Mouse (Mus musculus): ENCODE data around the gene Tgfb1i1.
A peak's percentile ranks its signal among the peaks of the same experiment; 100 is the strongest.

Gene Tgfb1i1

GRCm38 (mm10) chr7:128244410-128245025, 2.1 kb upstream of the Tgfb1i1 start:
- DNase-seq (ENCODE audit: low spot score in 2 of 2) = no peak

DNA sequence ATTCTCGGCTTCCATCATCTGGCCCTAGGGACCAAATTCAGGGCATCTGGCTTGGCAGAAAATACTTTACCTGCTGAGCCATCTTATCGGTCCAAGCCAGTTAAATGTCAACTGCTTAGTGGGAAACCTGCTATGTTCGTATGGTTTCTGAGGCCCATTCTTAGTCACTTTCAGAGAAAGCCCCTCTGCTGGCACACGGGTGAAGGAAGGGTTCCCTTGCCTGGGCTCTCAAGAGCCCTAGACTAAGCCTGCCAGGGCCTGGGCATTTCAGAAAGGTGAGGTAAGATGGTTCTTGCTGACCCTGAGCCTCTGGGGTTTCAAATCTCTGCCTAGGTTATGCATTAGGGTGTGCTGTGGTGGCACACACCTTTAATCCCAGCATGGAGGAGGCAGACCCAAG, 1.1 kb upstream of the Tgfb1i1 start:
- no peak for DNase-seq (ENCODE audit: low spot score in 2 of 2)

DNA sequence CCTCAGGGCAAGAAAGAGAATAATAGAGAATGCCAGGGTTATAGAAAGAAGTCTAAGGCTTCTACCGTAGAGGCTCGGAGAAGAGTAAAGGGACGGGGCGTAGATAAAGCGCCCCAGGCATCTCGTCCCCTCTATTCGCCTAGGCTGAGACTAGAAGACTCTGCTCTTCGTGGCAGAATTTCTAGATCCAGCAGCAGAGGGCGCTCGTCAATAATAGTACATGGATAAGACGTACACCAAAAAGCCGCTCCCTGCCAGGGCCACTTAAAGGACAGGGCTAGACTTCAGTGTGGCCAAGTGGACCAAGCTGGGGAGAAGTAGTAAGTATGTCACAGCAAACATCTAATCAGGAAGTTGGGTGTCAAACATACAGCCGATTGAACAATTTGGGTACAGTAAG, 831 bp downstream of the Tgfb1i1 start:
- DNase-seq (ENCODE audit: low spot score in 2 of 2) = peak; percentile 73 to 84

DNA sequence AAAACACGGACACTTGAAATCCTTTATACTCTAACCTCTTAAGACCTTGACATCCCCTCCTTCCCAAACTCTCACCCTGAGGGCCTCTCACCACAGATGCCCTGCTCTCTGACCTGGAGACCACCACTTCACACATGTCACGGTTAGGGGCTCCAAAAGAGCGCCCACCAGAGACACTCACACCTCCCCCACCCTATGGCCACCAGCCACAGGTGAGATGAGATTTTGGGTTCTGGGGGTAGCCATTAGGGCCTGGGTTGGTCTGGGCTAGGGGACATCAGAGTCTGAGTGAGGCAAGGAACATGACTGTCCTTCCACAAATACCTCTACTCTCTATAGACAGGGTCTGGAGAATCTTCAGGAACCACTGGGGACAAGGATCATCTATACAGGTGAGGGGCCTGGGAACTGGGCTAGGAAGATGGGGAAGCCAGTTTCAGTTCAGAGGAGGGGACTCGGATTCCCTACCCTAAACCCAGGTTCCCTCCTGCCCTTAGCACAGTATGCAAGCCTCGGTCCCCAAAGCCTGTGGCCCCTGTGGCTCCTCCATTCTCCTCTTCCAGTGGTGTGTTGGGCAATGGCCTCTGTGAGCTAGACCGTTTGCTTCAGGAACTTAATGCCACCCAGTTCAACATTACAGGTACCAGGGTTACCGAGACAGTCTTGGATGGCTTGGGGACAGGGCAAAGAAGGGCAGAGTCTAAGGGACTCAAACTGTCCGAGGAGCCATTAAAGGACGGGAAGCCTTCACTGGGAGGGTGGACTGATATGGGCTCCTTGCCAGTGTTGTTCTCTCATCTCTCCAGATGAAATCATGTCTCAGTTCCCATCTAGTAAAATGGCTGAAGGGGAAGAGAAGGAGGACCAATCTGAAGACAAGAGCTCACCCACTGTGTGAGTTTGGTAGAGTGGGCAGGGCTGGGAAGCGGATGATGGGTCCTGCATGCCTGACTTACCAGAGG, 1.8 kb downstream of the Tgfb1i1 start:
- DNase-seq (ENCODE audit: low spot score in 2 of 2) = no peak

- DNase-seq (ENCODE audit: low spot score in 2 of 2) = no peak
Measured at GRCm38 (mm10) chr7:128249998-128250397, 3.4 kb downstream of the Tgfb1i1 start.

DNA sequence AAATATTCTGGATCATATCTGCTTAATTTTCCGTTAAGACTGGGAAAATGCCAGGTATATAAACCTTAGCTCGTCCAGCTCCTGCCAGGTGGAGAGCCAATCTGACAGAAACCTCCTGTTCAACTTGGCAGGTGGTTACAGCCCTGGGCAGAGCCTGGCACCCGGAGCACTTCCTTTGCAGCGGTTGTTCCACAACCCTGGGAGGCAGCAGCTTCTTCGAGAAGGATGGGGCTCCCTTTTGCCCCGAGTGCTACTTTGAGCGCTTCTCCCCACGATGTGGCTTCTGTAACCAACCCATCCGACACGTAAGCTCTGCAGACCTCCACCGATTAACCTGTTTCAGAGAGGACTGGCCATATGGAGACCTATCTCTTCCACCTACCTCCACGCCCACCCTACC, 5.3 kb downstream of the Tgfb1i1 start:
- DNase-seq (ENCODE audit: low spot score in 2 of 2) = no peak

DNA sequence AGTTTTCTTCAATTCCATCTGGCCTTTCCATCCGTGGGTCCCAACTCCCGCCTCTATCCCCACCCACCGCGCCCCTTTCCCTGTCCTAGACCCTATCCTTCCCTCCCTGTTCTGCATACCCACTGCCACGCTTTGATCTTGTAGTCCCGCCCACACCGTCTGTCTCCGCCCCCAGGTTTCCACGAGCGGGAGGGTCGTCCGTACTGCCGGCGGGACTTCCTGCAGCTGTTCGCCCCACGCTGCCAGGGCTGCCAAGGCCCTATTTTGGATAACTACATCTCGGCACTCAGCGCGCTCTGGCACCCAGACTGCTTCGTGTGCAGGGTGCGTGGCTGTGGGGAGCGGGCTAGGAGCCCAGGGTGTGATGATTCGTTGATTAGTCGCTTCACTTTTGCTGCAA, 6.0 kb downstream of the Tgfb1i1 start:
- DNase-seq (ENCODE audit: low spot score in 2 of 2) = peak; percentile 63 to 72

GRCm38 (mm10) chr7:128254978-128255377, 8.4 kb downstream of the Tgfb1i1 start:
- no peak for DNase-seq (ENCODE audit: low spot score in 2 of 2)

DNA sequence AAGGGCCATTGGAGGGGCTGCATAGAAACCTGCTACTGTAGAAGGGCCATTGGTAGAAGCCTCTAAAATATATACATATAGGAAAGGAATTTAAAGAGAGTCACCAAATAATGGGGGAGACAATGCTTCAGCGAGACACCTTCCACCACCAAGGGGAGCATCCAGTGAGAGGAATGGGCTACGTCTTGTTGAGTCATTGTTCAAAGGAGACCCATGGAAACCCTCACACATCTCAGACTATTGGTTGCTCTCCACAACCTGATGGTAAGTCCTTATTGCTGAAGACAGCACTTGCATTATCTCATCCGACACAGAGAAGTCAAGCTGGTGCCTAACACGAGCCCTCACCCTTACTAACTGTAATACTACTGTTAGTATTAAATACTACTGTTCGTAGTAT, 9.1 kb downstream of the Tgfb1i1 start:
- no peak for DNase-seq (ENCODE audit: low spot score in 2 of 2)

DNA sequence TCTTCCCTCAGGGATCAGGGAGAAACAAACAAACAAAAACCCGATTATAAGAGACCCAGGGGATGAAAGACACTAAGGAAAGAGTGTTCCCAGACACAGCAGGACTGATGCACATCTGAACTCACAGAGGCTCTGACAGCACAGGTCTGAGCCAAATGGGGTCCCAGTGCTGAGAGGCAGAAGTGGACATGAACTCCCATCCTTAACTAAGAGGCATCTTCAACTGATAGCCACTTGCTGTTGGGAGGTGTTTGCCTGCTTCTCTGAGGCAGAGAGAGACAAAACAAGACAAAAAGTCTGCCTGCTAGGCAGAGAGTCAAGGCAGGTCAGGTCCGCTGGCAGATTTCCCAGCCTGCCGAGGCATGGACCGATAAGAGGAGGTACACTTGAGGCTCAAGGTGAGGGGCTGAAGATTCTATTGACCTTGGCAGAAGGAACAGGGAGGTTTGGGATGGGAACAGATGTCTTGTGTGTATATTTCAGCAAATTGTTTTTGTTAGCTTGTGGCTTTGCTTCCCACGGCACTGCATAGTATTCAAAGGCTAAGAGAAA, 10.2 kb downstream of the Tgfb1i1 start:
- DNase-seq (ENCODE audit: low spot score in 2 of 2) = no peak

- DNase-seq (ENCODE audit: low spot score in 2 of 2) = no peak
Measured at GRCm38 (mm10) chr7:128265411-128265810, 18.8 kb downstream of the Tgfb1i1 start, which contains the start of gene Slc5a2. Slc5a2 (plus strand) TSS chr7:128265657.

- no peak for DNase-seq (ENCODE audit: low spot score in 2 of 2)
Measured at GRCm38 (mm10) chr7:128266056-128266455, 19.4 kb downstream of the Tgfb1i1 start.

DNA sequence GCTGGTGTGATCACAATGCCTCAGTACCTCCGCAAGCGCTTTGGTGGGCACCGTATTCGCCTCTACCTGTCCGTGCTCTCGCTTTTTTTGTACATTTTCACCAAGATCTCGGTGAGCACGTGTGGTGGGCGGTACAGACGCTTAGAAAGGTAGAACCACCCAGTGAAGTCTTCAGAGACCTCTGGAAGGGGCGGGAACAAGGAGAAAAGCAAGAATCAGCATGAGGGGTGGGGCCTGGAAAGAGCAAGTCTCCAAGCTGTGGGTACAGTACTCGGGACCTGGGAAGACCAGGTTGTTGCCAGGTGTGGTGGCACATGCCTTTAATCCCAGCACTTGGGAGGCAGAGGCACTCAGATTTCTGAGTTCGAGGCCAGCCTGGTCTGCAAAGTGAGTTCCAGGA, 20.8 kb downstream of the Tgfb1i1 start:
- DNase-seq (ENCODE audit: low spot score in 2 of 2) = no peak

GRCm38 (mm10) chr7:128267813-128268212, 21.2 kb downstream of the Tgfb1i1 start:
- no peak for DNase-seq (ENCODE audit: low spot score in 2 of 2)

DNA sequence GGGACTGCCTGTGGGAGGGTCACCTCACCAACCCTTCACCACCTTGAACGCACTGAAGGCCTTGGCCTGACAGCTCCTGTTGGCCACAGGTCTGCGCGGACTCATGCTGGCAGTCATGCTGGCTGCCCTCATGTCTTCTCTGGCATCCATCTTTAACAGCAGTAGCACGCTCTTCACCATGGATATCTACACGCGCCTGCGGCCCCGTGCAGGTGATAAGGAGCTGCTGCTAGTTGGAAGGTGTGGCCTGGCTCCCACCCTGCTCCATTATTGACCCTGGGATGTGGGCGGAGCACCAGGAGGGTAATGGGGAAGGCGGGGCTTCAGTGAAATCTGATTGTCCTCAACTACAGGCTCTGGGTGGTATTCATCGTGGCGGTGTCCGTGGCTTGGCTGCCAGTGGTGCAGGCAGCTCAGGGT, 23.8 kb downstream of the Tgfb1i1 start:
- DNase-seq (ENCODE audit: low spot score in 2 of 2) = no peak

DNA sequence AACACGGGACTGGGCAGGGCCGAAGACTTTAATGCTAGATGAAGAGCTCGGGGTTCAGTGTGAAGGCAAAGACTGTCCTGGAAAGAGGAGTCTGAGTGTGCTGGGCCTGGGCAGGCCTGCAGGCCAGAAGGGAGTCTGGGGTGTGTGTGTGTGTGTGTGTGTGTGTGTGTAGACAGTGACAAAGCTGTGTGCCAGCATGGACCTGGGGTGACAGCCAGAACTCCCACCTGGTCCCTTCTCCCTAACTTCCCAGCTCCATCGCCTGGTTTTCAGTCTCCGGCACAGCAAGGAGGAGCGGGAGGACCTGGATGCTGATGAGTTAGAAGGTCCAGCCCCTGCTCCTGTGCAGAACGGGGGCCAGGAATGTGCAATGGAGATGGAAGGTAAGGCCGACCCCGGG, 24.9 kb downstream of the Tgfb1i1 start:
- DNase-seq (ENCODE audit: low spot score in 2 of 2) = no peak

DNA sequence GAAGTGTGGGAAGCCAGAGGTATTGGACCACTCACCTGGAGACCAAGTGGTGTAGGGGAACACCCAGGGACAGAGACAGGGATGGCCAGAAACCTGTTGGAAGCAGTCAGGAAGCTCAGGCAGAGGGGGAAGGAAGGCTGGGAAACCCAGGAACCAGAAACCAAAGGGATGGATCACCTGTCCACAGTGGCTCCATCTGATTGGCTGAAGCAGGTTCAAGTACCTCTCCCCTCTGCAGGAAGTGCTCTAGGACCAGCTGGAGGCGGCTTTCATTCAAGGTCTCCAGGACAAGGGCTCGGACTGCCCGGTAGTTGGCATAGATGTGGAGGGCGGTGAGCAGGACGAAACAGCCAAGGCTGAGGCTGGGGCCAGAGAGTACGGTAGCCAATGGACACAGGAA, 29.4 kb downstream of the Tgfb1i1 start:
- DNase-seq (ENCODE audit: low spot score in 2 of 2) = no peak

- no peak for DNase-seq (ENCODE audit: low spot score in 2 of 2)
Measured at GRCm38 (mm10) chr7:128279750-128280149, 33.1 kb downstream of the Tgfb1i1 start.

GRCm38 (mm10) chr7:128281765-128282164, 35.2 kb downstream of the Tgfb1i1 start:
- no peak for DNase-seq (ENCODE audit: low spot score in 2 of 2)

DNA sequence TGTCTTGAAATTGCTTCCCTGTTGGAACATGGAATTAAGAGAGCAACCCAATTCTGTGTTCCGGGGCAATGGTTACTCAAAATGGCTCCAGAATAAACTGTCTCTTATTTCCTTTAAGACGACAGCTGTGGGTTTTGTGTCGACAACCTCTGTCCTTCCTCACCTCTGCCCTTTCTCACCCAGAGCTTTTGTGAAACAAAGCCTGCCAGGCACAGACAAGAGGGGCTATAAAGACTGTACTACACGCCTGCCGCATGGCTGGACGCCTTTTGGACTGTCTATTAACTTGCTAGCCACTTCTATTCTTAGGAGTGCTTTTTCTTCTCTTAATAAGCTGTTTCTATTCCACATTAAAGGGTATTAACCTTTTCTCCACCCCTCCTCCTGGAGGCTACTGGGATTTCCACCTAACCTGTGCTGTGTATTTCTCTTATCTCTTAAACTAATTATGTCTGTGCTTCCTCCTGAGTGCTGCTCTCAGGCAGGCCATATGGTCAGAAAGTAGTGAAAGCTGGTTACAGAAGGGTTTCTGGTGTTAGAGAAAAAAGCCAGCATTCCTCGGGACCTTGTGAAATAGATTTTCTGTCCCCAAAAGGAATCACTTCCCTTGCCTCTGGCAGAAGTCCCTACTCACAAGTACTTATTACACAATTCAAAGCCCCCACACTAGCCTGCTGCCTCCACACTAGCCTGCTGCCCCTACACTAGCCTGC, 36.1 kb downstream of the Tgfb1i1 start:
- no peak for DNase-seq (ENCODE audit: low spot score in 2 of 2)

DNA sequence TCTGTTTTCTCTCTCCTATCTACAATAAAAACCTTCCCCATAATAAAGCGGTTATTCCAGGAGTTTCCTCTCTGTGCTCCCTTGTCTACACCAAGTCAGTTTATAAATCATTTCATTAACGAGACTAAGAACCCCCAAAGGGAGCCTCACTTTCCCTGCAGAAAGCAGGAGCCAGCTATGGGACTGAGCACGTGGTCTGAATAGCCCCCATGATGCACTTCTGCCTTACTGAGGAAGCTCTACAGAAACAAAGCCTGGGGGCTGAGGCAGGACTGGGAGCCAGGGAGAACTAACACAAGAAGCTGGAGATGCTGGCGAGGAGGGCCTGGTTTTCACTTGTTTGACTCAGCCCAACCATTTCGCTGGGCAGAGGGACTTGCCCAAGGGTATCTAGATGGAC, 37.4 kb downstream of the Tgfb1i1 start:
- no peak for DNase-seq (ENCODE audit: low spot score in 2 of 2)

- DNase-seq (ENCODE audit: low spot score in 2 of 2) = no peak
Measured at GRCm38 (mm10) chr7:128285060-128285459, 38.4 kb downstream of the Tgfb1i1 start.

Measured in frontal cortex, postnatal 10 days (tissue).